Mouse (Mus musculus): ENCODE results near the gene Slc39a11. TPM values are rescaled to one million over a fixed set of nuclear protein-coding genes. Genes with fewer than 3 reads are reported as not detected.

Gene Slc39a11
- polyA plus RNA-seq, 1 experiment from 2014 or later = 21.8 TPM

GRCm38 (mm10) chr11:113625437-113625836, 24.4 kb downstream of the Slc39a11 start:
- no peaks in the 10 kb centered on the region for H3K4me1 ChIP-seq (ENCODE audit: insufficient read depth)
- H3K36me3 ChIP-seq (ENCODE audit: insufficient read depth) = no peaks in the 10 kb centered on the region
- ATAC-seq (ENCODE audit: insufficient read depth) (no peak), DNase-seq (peak; percentile 55)
- no peaks in the 10 kb centered on the region for H3K9me3 ChIP-seq (ENCODE audit: low read depth, low read length)
- no peak overlapping the region for H3K4me2 ChIP-seq
- WGBS = 68% methylated on average over 18 of the region's 18 CpGs
- H3K9ac ChIP-seq = no peak overlapping the region
- no peak overlapping the region for H3K27ac ChIP-seq (ENCODE audit: low read depth)
- peaks cover 10% of the 10 kb centered on the region for H3K27me3 ChIP-seq (ENCODE audit: insufficient read depth, low read length)
- TF ChIP-seq CTCF (IDR thresholded peaks at IDR 0.05; ENCODE audit: low read depth) = no peak
- no peak overlapping the region for H3K4me3 ChIP-seq (ENCODE audit: low read depth, low read length)

- Histone ChIP-seq H3K4me2 (no peak overlapping the region), H3K4me1 (ENCODE audit: insufficient read depth) (no peaks in the 10 kb centered on the region), H3K36me3 (ENCODE audit: insufficient read depth) (no peaks in the 10 kb centered on the region), H3K9ac (no peak overlapping the region), H3K9me3 (ENCODE audit: low read depth, low read length) (no peaks in the 10 kb centered on the region), H3K27ac (ENCODE audit: low read depth) (no peak overlapping the region), H3K27me3 (ENCODE audit: insufficient read depth, low read length) (peaks cover 37% of the 10 kb centered on the region), H3K4me3 (ENCODE audit: low read depth, low read length) (no peak overlapping the region)
- TF ChIP-seq CTCF (IDR thresholded peaks at IDR 0.05; ENCODE audit: low read depth) = no peak
- ATAC-seq (ENCODE audit: insufficient read depth) (no peak), DNase-seq (no peak)
- WGBS = 78% methylated on average over 4 of the region's 4 CpGs
Observed at GRCm38 (mm10) chr11:113622028-113622427, 27.9 kb downstream of the Slc39a11 start.

GRCm38 (mm10) chr11:113621001-113621400, 28.9 kb downstream of the Slc39a11 start:
- WGBS = 61% methylated on average over 2 of the region's 2 CpGs
- Histone ChIP-seq H3K27me3 (ENCODE audit: insufficient read depth, low read length) (peaks cover 37% of the 10 kb centered on the region), H3K27ac (ENCODE audit: low read depth) (no peak overlapping the region), H3K9me3 (ENCODE audit: low read depth, low read length) (no peaks in the 10 kb centered on the region), H3K9ac (no peak overlapping the region), H3K4me2 (no peak overlapping the region), H3K36me3 (ENCODE audit: insufficient read depth) (no peaks in the 10 kb centered on the region), H3K4me3 (ENCODE audit: low read depth, low read length) (no peak overlapping the region), H3K4me1 (ENCODE audit: insufficient read depth) (no peaks in the 10 kb centered on the region)
- no peak for DNase-seq
- no peak for TF ChIP-seq CTCF (IDR thresholded peaks at IDR 0.05; ENCODE audit: low read depth)
- ATAC-seq (ENCODE audit: insufficient read depth) = no peak

GRCm38 (mm10) chr11:113619420-113620080, 30.3 kb downstream of the Slc39a11 start:
- peak overlapping the region; percentile 48 for H3K9ac ChIP-seq
- DNase-seq = no peak
- ATAC-seq (ENCODE audit: insufficient read depth) = no peak
- no peak overlapping the region for H3K27ac ChIP-seq (ENCODE audit: low read depth)
- H3K27me3 ChIP-seq (ENCODE audit: insufficient read depth, low read length) = peaks cover 37% of the 10 kb centered on the region
- peak overlapping the region; percentile 83 for H3K4me2 ChIP-seq
- no peaks in the 10 kb centered on the region for H3K4me1 ChIP-seq (ENCODE audit: insufficient read depth)
- peak overlapping the region; percentile 44 for H3K4me3 ChIP-seq (ENCODE audit: low read depth, low read length)
- no peaks in the 10 kb centered on the region for H3K36me3 ChIP-seq (ENCODE audit: insufficient read depth)
- 3% methylated on average over 31 of the region's 31 CpGs for WGBS
- no peaks in the 10 kb centered on the region for H3K9me3 ChIP-seq (ENCODE audit: low read depth, low read length)
- no peak for TF ChIP-seq CTCF (IDR thresholded peaks at IDR 0.05; ENCODE audit: low read depth)

- H3K27ac ChIP-seq (ENCODE audit: low read depth) = no peak within 1 kb of the TSS
- WGBS = under 1% methylated on average over 54 of the region's 54 CpGs
- TF ChIP-seq CTCF (IDR thresholded peaks at IDR 0.05; ENCODE audit: low read depth) = no peak
- H3K27me3 ChIP-seq (ENCODE audit: insufficient read depth, low read length) = peaks cover 37% of the 10 kb centered on the region
- peak within 1 kb of the TSS; percentile 48 for H3K9ac ChIP-seq
- H3K9me3 ChIP-seq (ENCODE audit: low read depth, low read length) = no peaks in the 10 kb centered on the region
- peak within 1 kb of the TSS; percentile 44 for H3K4me3 ChIP-seq (ENCODE audit: low read depth, low read length)
- peak within 1 kb of the TSS; percentile 83 for H3K4me2 ChIP-seq
- H3K4me1 ChIP-seq (ENCODE audit: insufficient read depth) = no peaks in the 10 kb centered on the region
- DNase-seq (peak; percentile 81), ATAC-seq (ENCODE audit: insufficient read depth) (peak; percentile 66)
- no peaks in the 10 kb centered on the region for H3K36me3 ChIP-seq (ENCODE audit: insufficient read depth)
Observed at GRCm38 (mm10) chr11:113618672-113619419, 31.0 kb downstream of the Slc39a11 start, which contains the start of gene Sstr2. Sstr2 (plus strand) TSS chr11:113619342.

- WGBS = 31% methylated on average over 4 of the region's 4 CpGs
- H3K4me3 ChIP-seq (ENCODE audit: low read depth, low read length) = peak overlapping the region; percentile 44
- no peaks in the 10 kb centered on the region for H3K36me3 ChIP-seq (ENCODE audit: insufficient read depth)
- no peak overlapping the region for H3K9ac ChIP-seq
- ATAC-seq (ENCODE audit: insufficient read depth) (no peak), DNase-seq (no peak)
- no peaks in the 10 kb centered on the region for H3K4me1 ChIP-seq (ENCODE audit: insufficient read depth)
- no peak for TF ChIP-seq CTCF (IDR thresholded peaks at IDR 0.05; ENCODE audit: low read depth)
- H3K9me3 ChIP-seq (ENCODE audit: low read depth, low read length) = no peaks in the 10 kb centered on the region
- no peak overlapping the region for H3K27ac ChIP-seq (ENCODE audit: low read depth)
- H3K27me3 ChIP-seq (ENCODE audit: insufficient read depth, low read length) = peaks cover 37% of the 10 kb centered on the region
- H3K4me2 ChIP-seq = peak overlapping the region; percentile 83
Observed at GRCm38 (mm10) chr11:113618303-113618671, 31.6 kb downstream of the Slc39a11 start.

All from lung, embryonic 14.5 days (tissue).